ENCODE assay signal across 9 mouse cellular contexts in genomic region chr17:3273108-3274091, GRCm38 (mm10). TPM values are rescaled to one million over a fixed set of nuclear protein-coding genes. Genes with fewer than 3 reads are reported as not detected.
DNase-seq lines count a peak whose midpoint lies in the region; ATAC-seq and TF ChIP-seq lines count a peak whose summit lies in the region.
"Had no signal": no experiment of that assay in that cellular context is flagged by ENCODE, and none has a peak within 500 bp of the region (broad histone marks: within the 10 kb centered on the region; RNA-seq: fewer than 3 reads in every experiment).

No protein-coding gene starts in this region.

- H3K4me1 ChIP-seq in hindbrain, embryonic 11.5 days (replicated peaks; ENCODE audit: control insufficient read depth, insufficient read depth, low read length), result no peaks in the 10 kb centered on the region
- H3K4me1 ChIP-seq in lung, postnatal 0 days (ENCODE audit: insufficient read depth, low read depth, low read length), result no peaks in the 10 kb centered on the region

- TF ChIP-seq EP300 in lung, postnatal 0 days (IDR thresholded peaks at IDR 0.05), result no peak

- H3K4me2 ChIP-seq in hindbrain, embryonic 11.5 days (replicated peaks; ENCODE audit: low read depth, low read length), result no peak overlapping the region
- H3K4me2 ChIP-seq in lung, postnatal 0 days (replicated peaks; ENCODE audit: low read depth, low read length), result no peak overlapping the region

- no peak overlapping the region for H3K4me3 ChIP-seq in hindbrain, embryonic 11.5 days (ENCODE audit: low read depth, low read length)
- no peak overlapping the region for H3K4me3 ChIP-seq in lung, postnatal 0 days (ENCODE audit: low read depth, low read length)

- ATAC-seq in hindbrain, embryonic 11.5 days (ENCODE audit: low FRiP score), result peak; percentile 58
- ATAC-seq in lung, postnatal 0 days, result peak; percentile 86

- DNase-seq in Muller cell, postnatal 12 days (ENCODE audit: inconsistent ontology term), result peak; percentile 73
- peak; percentile 70 for DNase-seq in cerebellum, adult 9-11 months
- peak; percentile 54 to 81 for DNase-seq in frontal cortex, postnatal 10 days (ENCODE audit: low spot score in 2 of 2)
- DNase-seq in hindbrain, embryonic 11.5 days (ENCODE audit: low spot score), result peak; percentile 91
- peak; percentile 90 to 92 for DNase-seq in layer of hippocampus, postnatal 10 days (ENCODE audit: low spot score in 2 of 2)
- DNase-seq in lung, postnatal 0 days (ENCODE audit: low spot score), result peak; percentile 91
- DNase-seq in ovary, postnatal 36 days (ENCODE audit: low spot score), result peak; percentile 79
- DNase-seq in thymus, postnatal 10 days (ENCODE audit: low spot score in 2 of 2), result peak; percentile 24 to 72

- H3K36me3 ChIP-seq in hindbrain, embryonic 11.5 days (ENCODE audit: control insufficient read depth, insufficient read depth, low read length), result no peaks in the 10 kb centered on the region
- no peaks in the 10 kb centered on the region for H3K36me3 ChIP-seq in lung, postnatal 0 days (ENCODE audit: insufficient read depth, low read length)

- no peaks in the 10 kb centered on the region for H3K27me3 ChIP-seq in hindbrain, embryonic 11.5 days (ENCODE audit: control insufficient read depth, insufficient read depth, low read length)
- H3K27me3 ChIP-seq in lung, postnatal 0 days (replicated peaks; ENCODE audit: insufficient read depth, low read length), result no peaks in the 10 kb centered on the region

- peak; percentile 84 for TF ChIP-seq CTCF in lung, postnatal 0 days (IDR thresholded peaks at IDR 0.05)

- H3K27ac ChIP-seq in hindbrain, embryonic 11.5 days (ENCODE audit: low read depth, low read length), result no peak overlapping the region
- H3K27ac ChIP-seq in lung, postnatal 0 days (ENCODE audit: low read length), result no peak overlapping the region
- H3K27ac ChIP-seq: macrophage had no signal

- no peak overlapping the region for H3K9ac ChIP-seq in hindbrain, embryonic 11.5 days (ENCODE audit: low read depth, low read length)
- no peak overlapping the region for H3K9ac ChIP-seq in lung, postnatal 0 days (replicated peaks; ENCODE audit: low read depth)

- WGBS in hindbrain, embryonic 11.5 days, result 49% methylated on average over 22 of the region's 22 CpGs
- 38% methylated on average over 22 of the region's 22 CpGs for WGBS in lung, postnatal 0 days

- no peaks in the 10 kb centered on the region for H3K9me3 ChIP-seq in hindbrain, embryonic 11.5 days (ENCODE audit: control insufficient read depth, low read length)
- H3K9me3 ChIP-seq in lung, postnatal 0 days (ENCODE audit: low read length), result no peaks in the 10 kb centered on the region

RNA-seq across cellular contexts. Expression of gene Tiam2, which starts 53.0 kb away (rescaled TPM):
- 5.3 and 5.5 TPM in 2 replicates for polyA plus RNA-seq in hindbrain, embryonic 11.5 days (2014; fragmentation: Nextera tagmentation; extraction: Ambion mirVana)
- total RNA-seq in layer of hippocampus, postnatal 10 days (2021), result 10 to 100 TPM; 24.2 to 29.0 TPM
- polyA plus RNA-seq in lung, postnatal 0 days (2015; fragmentation: Nextera tagmentation; extraction: Ambion mirVana), result 2.4 and 4.2 TPM in 2 replicates
